Mouse (Mus musculus): ENCODE results near the gene Cacna1c. TPM values are rescaled to one million over a fixed set of nuclear protein-coding genes. Genes with fewer than 3 reads are reported as not detected.

Cacna1c gene
- total RNA-seq, 1 experiment: 0.98 TPM

GRCm38 (mm10) chr6:118870241-118870841 lies 325.9 kb downstream of the Cacna1c start:
- Histone ChIP-seq H3K27ac (ENCODE audit: insufficient read depth, low read depth, low read length, poor library complexity, severe bottlenecking) (no peak overlapping the region), H3K4me1 (ENCODE audit: control insufficient read depth in 2 of 2, insufficient read depth in 2 of 2, low read length in 2 of 2, poor library complexity in 1 of 2) (no peaks in the 10 kb centered on the region), H3K9ac (ENCODE audit: insufficient read depth, low read depth, low read length, poor library complexity, severe bottlenecking) (no peak overlapping the region), H3K36me3 (ENCODE audit: control insufficient read depth, insufficient read depth, low read length, poor library complexity, severe bottlenecking) (no peaks in the 10 kb centered on the region), H3K4me3 (ENCODE audit: insufficient read depth in 1 of 2, low read depth in 1 of 2, low read length in 2 of 2, poor library complexity in 1 of 2, severe bottlenecking in 1 of 2) (no peak overlapping the region), H3K9me3 (ENCODE audit: control insufficient read depth, insufficient read depth, low read depth, low read length) (no peaks in the 10 kb centered on the region)
- TF ChIP-seq ZC3H11A (IDR thresholded peaks at IDR 0.05; ENCODE audit: borderline replicate concordance, low read depth, low read length): no peak
- DNase-seq (ENCODE audit: low read depth, low spot score): no peak
- in situ Hi-C loops (cut with MboI; ENCODE audit: low sequenced_read_pairs in 2 of 2, unreplicated experiment in 2 of 2): no loop called here

GRCm38 (mm10) chr6:118867384-118867783 lies 328.8 kb downstream of the Cacna1c start:
- no peak overlapping the region for H3K4me3 ChIP-seq (ENCODE audit: insufficient read depth in 1 of 2, low read depth in 1 of 2, low read length in 2 of 2, poor library complexity in 1 of 2, severe bottlenecking in 1 of 2)
- in situ Hi-C loops (cut with MboI; ENCODE audit: low sequenced_read_pairs in 2 of 2, unreplicated experiment in 2 of 2): no loop called here
- no peak for TF ChIP-seq HCFC1 (IDR thresholded peaks at IDR 0.05; ENCODE audit: borderline replicate concordance, insufficient read depth, low read length)
- no peak for TF ChIP-seq ZNF384 (IDR thresholded peaks at IDR 0.05; ENCODE audit: low read depth, low read length)
- TF ChIP-seq CHD2 (IDR thresholded peaks at IDR 0.05; ENCODE audit: low read depth, low read length): no peak
- no peak for TF ChIP-seq MAFK (IDR thresholded peaks at IDR 0.05; ENCODE audit: insufficient read depth, low read depth, low read length)
- no peak for TF ChIP-seq ZC3H11A (IDR thresholded peaks at IDR 0.05; ENCODE audit: borderline replicate concordance, low read depth, low read length)
- no peak for DNase-seq (ENCODE audit: low read depth, low spot score)
- no peaks in the 10 kb centered on the region for H3K4me1 ChIP-seq (ENCODE audit: control insufficient read depth in 2 of 2, insufficient read depth in 2 of 2, low read length in 2 of 2, poor library complexity in 1 of 2)
- no peak overlapping the region for H3K27ac ChIP-seq (ENCODE audit: insufficient read depth, low read depth, low read length, poor library complexity, severe bottlenecking)
- H3K36me3 ChIP-seq (ENCODE audit: control insufficient read depth, insufficient read depth, low read length, poor library complexity, severe bottlenecking): no peaks in the 10 kb centered on the region
- no peak overlapping the region for H3K9ac ChIP-seq (ENCODE audit: insufficient read depth, low read depth, low read length, poor library complexity, severe bottlenecking)
- no peaks in the 10 kb centered on the region for H3K9me3 ChIP-seq (ENCODE audit: control insufficient read depth, insufficient read depth, low read depth, low read length)

- in situ Hi-C loops (cut with MboI; ENCODE audit: low sequenced_read_pairs in 2 of 2, unreplicated experiment in 2 of 2): no loop called here
- Histone ChIP-seq H3K4me3 (ENCODE audit: insufficient read depth in 1 of 2, low read depth in 1 of 2, low read length in 2 of 2, poor library complexity in 1 of 2, severe bottlenecking in 1 of 2) (no peak overlapping the region), H3K27ac (ENCODE audit: insufficient read depth, low read depth, low read length, poor library complexity, severe bottlenecking) (no peak overlapping the region), H3K9ac (ENCODE audit: insufficient read depth, low read depth, low read length, poor library complexity, severe bottlenecking) (no peak overlapping the region), H3K9me3 (ENCODE audit: control insufficient read depth, insufficient read depth, low read depth, low read length) (no peaks in the 10 kb centered on the region), H3K4me1 (ENCODE audit: control insufficient read depth in 2 of 2, insufficient read depth in 2 of 2, low read length in 2 of 2, poor library complexity in 1 of 2) (no peaks in the 10 kb centered on the region), H3K36me3 (ENCODE audit: control insufficient read depth, insufficient read depth, low read length, poor library complexity, severe bottlenecking) (no peaks in the 10 kb centered on the region)
- DNase-seq (ENCODE audit: low read depth, low spot score): no peak
- TF ChIP-seq HCFC1 (IDR thresholded peaks at IDR 0.05; ENCODE audit: borderline replicate concordance, insufficient read depth, low read length) (no peak), MAFK (IDR thresholded peaks at IDR 0.05; ENCODE audit: insufficient read depth, low read depth, low read length) (no peak), ZC3H11A (IDR thresholded peaks at IDR 0.05; ENCODE audit: borderline replicate concordance, low read depth, low read length) (no peak), ZNF384 (IDR thresholded peaks at IDR 0.05; ENCODE audit: low read depth, low read length) (no peak), CHD2 (IDR thresholded peaks at IDR 0.05; ENCODE audit: low read depth, low read length) (no peak)
These were observed 329.3 kb downstream of the Cacna1c start for GRCm38 (mm10) chr6:118866889-118867288.

- TF ChIP-seq ZC3H11A (IDR thresholded peaks at IDR 0.05; ENCODE audit: borderline replicate concordance, low read depth, low read length): no peak
- TF ChIP-seq ZNF384 (IDR thresholded peaks at IDR 0.05; ENCODE audit: low read depth, low read length): no peak
- TF ChIP-seq HCFC1 (IDR thresholded peaks at IDR 0.05; ENCODE audit: borderline replicate concordance, insufficient read depth, low read length): no peak
- no peak for TF ChIP-seq CHD2 (IDR thresholded peaks at IDR 0.05; ENCODE audit: low read depth, low read length)
- TF ChIP-seq MAFK (IDR thresholded peaks at IDR 0.05; ENCODE audit: insufficient read depth, low read depth, low read length): no peak
- no peak overlapping the region for H3K4me3 ChIP-seq (ENCODE audit: insufficient read depth in 1 of 2, low read depth in 1 of 2, low read length in 2 of 2, poor library complexity in 1 of 2, severe bottlenecking in 1 of 2)
- in situ Hi-C loops (cut with MboI; ENCODE audit: low sequenced_read_pairs in 2 of 2, unreplicated experiment in 2 of 2): no loop called here
- no peaks in the 10 kb centered on the region for H3K36me3 ChIP-seq (ENCODE audit: control insufficient read depth, insufficient read depth, low read length, poor library complexity, severe bottlenecking)
- H3K9ac ChIP-seq (ENCODE audit: insufficient read depth, low read depth, low read length, poor library complexity, severe bottlenecking): no peak overlapping the region
- H3K4me1 ChIP-seq (ENCODE audit: control insufficient read depth in 2 of 2, insufficient read depth in 2 of 2, low read length in 2 of 2, poor library complexity in 1 of 2): no peaks in the 10 kb centered on the region
- no peaks in the 10 kb centered on the region for H3K9me3 ChIP-seq (ENCODE audit: control insufficient read depth, insufficient read depth, low read depth, low read length)
- DNase-seq (ENCODE audit: low read depth, low spot score): no peak
- no peak overlapping the region for H3K27ac ChIP-seq (ENCODE audit: insufficient read depth, low read depth, low read length, poor library complexity, severe bottlenecking)
These were observed 330.3 kb downstream of the Cacna1c start for GRCm38 (mm10) chr6:118865777-118866380.
